Mouse (Mus musculus) myocyte (in vitro differentiated cells): ENCODE data around the gene Rpl13a. TPM values are rescaled to one million over a fixed set of nuclear protein-coding genes. Genes with fewer than 3 reads are reported as not detected.

Experiments
- H3K27me3 ChIP-seq: one replicate; pipeline ENCODE4 v1.6.1; 2011; ENCODE audit not compliant: control insufficient read depth, insufficient read depth, insufficient read length
- H3K36me3 ChIP-seq: one replicate; pipeline ENCODE4 v1.6.1; 2011; ENCODE audit not compliant: control insufficient read depth, insufficient read depth
- H3K4me2 ChIP-seq: one replicate; pipeline ENCODE4 v1.6.1; 2011; ENCODE audit warnings: low read depth, control low read depth
- H3K4me3 ChIP-seq: one replicate; pipeline ENCODE4 v1.5.1; 2011; ENCODE audit warnings: mild to moderate bottlenecking, control low read depth, moderate library complexity
- H3K79me2 ChIP-seq: one replicate; pipeline ENCODE4 v1.6.1; 2011; ENCODE audit not compliant: control insufficient read depth, insufficient read depth
- H3ac ChIP-seq: one replicate; pipeline ENCODE4 v1.6.1; 2011; ENCODE audit not compliant: control insufficient read depth, insufficient read length
- CEBPB ChIP-seq: IDR thresholded peaks from 2 replicates; pipeline ENCODE4 v1.6.1; 2011; ENCODE audit warnings: mild to moderate bottlenecking, moderate library complexity; ENCODE audit not compliant: poor library complexity, insufficient read depth, severe bottlenecking
- E2F4 ChIP-seq: IDR thresholded peaks from one replicate; pipeline ENCODE4 v1.6.1; 2011; ENCODE audit warnings: mild to moderate bottlenecking, control low read depth, moderate library complexity; ENCODE audit not compliant: insufficient read depth
- MAX ChIP-seq: IDR thresholded peaks from one replicate; pipeline ENCODE4 v1.6.1; 2011; ENCODE audit warnings: low read depth, mild to moderate bottlenecking, control low read depth
- MYOD1 ChIP-seq, 3 experiments: IDR thresholded peaks; one replicate each; pipeline ENCODE4 v1.6.1; 2011; ENCODE audit warnings: control low read depth in 2 of 3, low read depth in 2 of 3, mild to moderate bottlenecking in 2 of 3, moderate library complexity in 1 of 3; ENCODE audit not compliant: insufficient read length in 2 of 3, control insufficient read depth in 1 of 3
- MYOG ChIP-seq, 3 experiments: IDR thresholded peaks; one replicate each; pipeline ENCODE4 v1.6.1; 2011; ENCODE audit warnings: control low read depth in 2 of 3, low read depth in 2 of 3, mild to moderate bottlenecking in 2 of 3; ENCODE audit not compliant: insufficient read length in 2 of 3, control insufficient read depth in 1 of 3, insufficient read depth in 1 of 3
- POLR2A ChIP-seq: IDR thresholded peaks from one replicate; pipeline ENCODE4 v1.6.1; 2011; ENCODE audit warnings: low read depth, mild to moderate bottlenecking, control low read depth, moderate library complexity; ENCODE audit not compliant: insufficient read length
- POLR2AphosphoS2 ChIP-seq: IDR thresholded peaks from one replicate; pipeline ENCODE4 v1.6.1; 2011; ENCODE audit warnings: low read depth, control low read depth; ENCODE audit not compliant: insufficient read length
- REST ChIP-seq: IDR thresholded peaks from one replicate; pipeline ENCODE4 v1.6.1; 2011; ENCODE audit warnings: mild to moderate bottlenecking, control low read depth, moderate library complexity; ENCODE audit not compliant: insufficient read depth, insufficient read length
- SRF ChIP-seq: IDR thresholded peaks from one replicate; pipeline ENCODE4 v1.6.1; 2011; ENCODE audit warnings: low read depth; ENCODE audit not compliant: control insufficient read depth, insufficient read length
- TCF12 ChIP-seq: IDR thresholded peaks from one replicate; pipeline ENCODE4 v1.6.1; 2011; ENCODE audit warnings: mild to moderate bottlenecking, control low read depth; ENCODE audit not compliant: poor library complexity, insufficient read depth, severe bottlenecking
- TCF3 ChIP-seq: IDR thresholded peaks from one replicate; pipeline ENCODE4 v1.6.1; 2011; ENCODE audit warnings: low read depth, control low read depth; ENCODE audit not compliant: insufficient read length
- USF1 ChIP-seq: IDR thresholded peaks from one replicate; pipeline ENCODE4 v1.6.1; 2011; ENCODE audit warnings: low read depth, mild to moderate bottlenecking, control low read depth, moderate library complexity
- polyA plus RNA-seq: library from polyadenylated mRNA; unstranded; fragments of >200 nt; fragmentation: generic; extraction: Trizol; gene quantifications from one replicate; pipeline ENCODE4 v1.2.1, GENCODE M21; 2012; ENCODE audit warnings: missing spikeins

The Rpl13a gene
- polyA plus RNA-seq, 1 experiment, result 6,110 TPM

- no peak overlapping the region for H3ac ChIP-seq
Measured at GRCm38 (mm10) chr7:45160866-45161265, 32.3 kb upstream of the Rpl13a start.

GRCm38 (mm10) chr7:45160316-45160800 is 31.8 kb upstream of the Rpl13a start:
- no peaks in the 10 kb centered on the region for H3K36me3 ChIP-seq
- H3K4me2 ChIP-seq, result no peak overlapping the region
- H3K27me3 ChIP-seq, result peaks cover 20% of the 10 kb centered on the region
- no peak overlapping the region for H3ac ChIP-seq
- H3K4me3 ChIP-seq, result no peak overlapping the region
- no peaks in the 10 kb centered on the region for H3K79me2 ChIP-seq
- TF ChIP-seq MAX (no peak), POLR2A (no peak), MYOD1 (IDR thresholded peaks at IDR 0.05; ENCODE audit: control insufficient read depth in 1 of 3, insufficient read length in 2 of 3, low read depth in 2 of 3) (no peak)

More at GRCm38 (mm10) chr7:45160866-45161265, 32.3 kb upstream of the Rpl13a start:
- peaks cover 25% of the 10 kb centered on the region for H3K27me3 ChIP-seq
- no peak overlapping the region for H3K4me2 ChIP-seq
- no peak for TF ChIP-seq MYOG (IDR thresholded peaks at IDR 0.05; ENCODE audit: control insufficient read depth in 1 of 3, insufficient read depth in 1 of 3, insufficient read length in 2 of 3, low read depth in 2 of 3)
- no peak for TF ChIP-seq CEBPB
- no peak for TF ChIP-seq POLR2AphosphoS2
- TF ChIP-seq SRF, result no peak
- TF ChIP-seq E2F4, result no peak
- TF ChIP-seq USF1, result no peak
- TF ChIP-seq TCF3, result no peak
- TF ChIP-seq MYOD1 (IDR thresholded peaks at IDR 0.05; ENCODE audit: control insufficient read depth in 1 of 3, insufficient read length in 2 of 3, low read depth in 2 of 3), result no peak
- TF ChIP-seq TCF12, result no peak
- no peak for TF ChIP-seq REST
- H3K36me3 ChIP-seq, result no peaks in the 10 kb centered on the region
- no peaks in the 10 kb centered on the region for H3K79me2 ChIP-seq
- H3K4me3 ChIP-seq, result no peak overlapping the region

GRCm38 (mm10) chr7:45158991-45159390 is 30.4 kb upstream of the Rpl13a start:
- no peak for TF ChIP-seq SRF
- TF ChIP-seq CEBPB, result no peak
- no peak for TF ChIP-seq TCF3
- TF ChIP-seq POLR2AphosphoS2, result no peak
- no peak for TF ChIP-seq MYOG (IDR thresholded peaks at IDR 0.05; ENCODE audit: control insufficient read depth in 1 of 3, insufficient read depth in 1 of 3, insufficient read length in 2 of 3, low read depth in 2 of 3)
- no peak for TF ChIP-seq REST
- TF ChIP-seq MAX, result no peak
- TF ChIP-seq USF1, result no peak
- no peak for TF ChIP-seq POLR2A
- no peak for TF ChIP-seq E2F4
- Histone ChIP-seq H3K36me3 (no peaks in the 10 kb centered on the region), H3K27me3 (peaks cover 6% of the 10 kb centered on the region), H3ac (no peak overlapping the region), H3K79me2 (no peaks in the 10 kb centered on the region), H3K4me3 (no peak overlapping the region), H3K4me2 (no peak overlapping the region)

GRCm38 (mm10) chr7:45157459-45157858 is 28.9 kb upstream of the Rpl13a start:
- Histone ChIP-seq H3K36me3 (no peaks in the 10 kb centered on the region), H3K27me3 (no peaks in the 10 kb centered on the region), H3K4me3 (no peak overlapping the region), H3K79me2 (peaks cover 3% of the 10 kb centered on the region), H3K4me2 (no peak overlapping the region), H3ac (no peak overlapping the region)
- TF ChIP-seq E2F4, result no peak
- TF ChIP-seq MYOG (IDR thresholded peaks at IDR 0.05; ENCODE audit: control insufficient read depth in 1 of 3, insufficient read depth in 1 of 3, insufficient read length in 2 of 3, low read depth in 2 of 3), result no peak

GRCm38 (mm10) chr7:45156206-45156605 is 27.6 kb upstream of the Rpl13a start:
- Histone ChIP-seq H3K27me3 (no peaks in the 10 kb centered on the region), H3K79me2 (peaks cover 3% of the 10 kb centered on the region), H3ac (no peak overlapping the region), H3K36me3 (no peaks in the 10 kb centered on the region), H3K4me3 (no peak overlapping the region), H3K4me2 (no peak overlapping the region)
- TF ChIP-seq MAX, result no peak
- no peak for TF ChIP-seq USF1
- no peak for TF ChIP-seq CEBPB
- no peak for TF ChIP-seq TCF12
- TF ChIP-seq TCF3, result no peak
- TF ChIP-seq POLR2A, result no peak
- TF ChIP-seq REST, result no peak
- no peak for TF ChIP-seq E2F4
- TF ChIP-seq MYOD1 (IDR thresholded peaks at IDR 0.05; ENCODE audit: control insufficient read depth in 1 of 3, insufficient read length in 2 of 3, low read depth in 2 of 3), result no peak
- no peak for TF ChIP-seq MYOG (IDR thresholded peaks at IDR 0.05; ENCODE audit: control insufficient read depth in 1 of 3, insufficient read depth in 1 of 3, insufficient read length in 2 of 3, low read depth in 2 of 3)
- TF ChIP-seq SRF, result no peak
- TF ChIP-seq POLR2AphosphoS2, result no peak
